Mouse (Mus musculus): ENCODE measurements around the gene B3gat3. TPM values are rescaled to one million over a fixed set of nuclear protein-coding genes. Genes with fewer than 3 reads are reported as not detected.

B3gat3 gene
- polyA plus RNA-seq, 1 experiment from 2014 or later, result 35.9 TPM

DNA sequence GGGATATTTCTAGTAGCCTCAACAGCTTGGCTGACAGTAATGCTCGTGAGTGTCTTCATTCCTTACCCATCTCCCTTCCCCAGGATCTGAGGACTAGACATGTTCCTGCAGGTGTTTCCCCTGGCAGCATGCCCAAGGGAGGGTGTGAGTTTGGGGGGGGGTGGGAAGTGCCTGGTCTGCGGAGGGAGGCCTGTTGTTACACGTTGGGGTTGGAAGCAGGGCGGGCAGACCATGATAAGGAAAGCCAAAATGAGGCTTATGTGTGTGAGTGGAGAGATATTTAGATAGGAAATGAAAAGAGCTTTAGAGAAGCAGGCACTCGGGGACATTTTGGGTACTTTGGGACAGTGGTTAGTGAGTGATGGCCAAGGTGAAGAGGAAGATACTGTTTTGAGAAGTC is 23.9 kb downstream of the B3gat3 start:
- Histone ChIP-seq H3K36me3 (ENCODE audit: control insufficient read depth, insufficient read depth, low read length) (peaks cover 25% of the 10 kb centered on the region), H3K4me3 (ENCODE audit: low read depth, low read length) (peak overlapping the region; percentile 15), H3K4me1 (ENCODE audit: control insufficient read depth, insufficient read depth, low read length) (peaks cover 19% of the 10 kb centered on the region), H3K27ac (ENCODE audit: low read depth, low read length) (no peak overlapping the region), H3K27me3 (ENCODE audit: control insufficient read depth, insufficient read depth, low read length) (no peaks in the 10 kb centered on the region), H3K4me2 (peak overlapping the region; percentile 83), H3K9me3 (replicated peaks; ENCODE audit: control insufficient read depth, low read length) (no peaks in the 10 kb centered on the region), H3K9ac (ENCODE audit: low read depth, low read length) (0 out of 2 replicates have a peak overlapping the region, but pooled peaks have one; percentile 36)
- no peak for ATAC-seq (replicated peaks; ENCODE audit: insufficient number of reproducible peaks, low FRiP score, low TSS enrichment)
- 42% methylated on average over 5 of the region's 5 CpGs for WGBS (ENCODE audit: insufficient replicate concordance)

DNA sequence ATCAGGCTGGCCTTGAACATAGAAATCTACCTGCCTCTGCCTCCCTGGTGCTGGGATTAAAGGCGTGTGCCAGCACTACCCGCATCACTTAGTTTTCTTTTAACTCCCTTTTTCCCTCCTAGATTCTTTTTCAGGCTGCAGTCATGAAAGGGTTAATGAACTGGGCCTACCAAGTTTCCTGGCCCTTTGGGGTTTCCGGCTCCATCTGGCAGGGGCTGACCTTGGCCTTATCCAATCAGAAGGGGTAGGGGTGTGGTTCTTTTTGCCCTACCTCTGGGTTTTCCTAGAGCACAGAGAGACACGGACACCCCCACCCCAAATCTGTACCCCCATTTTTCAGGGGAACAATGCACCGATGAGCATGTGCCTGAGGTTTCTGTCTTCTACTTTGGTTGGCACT is 24.6 kb downstream of the B3gat3 start:
- peak overlapping the region; percentile 83 for H3K4me2 ChIP-seq
- no peaks in the 10 kb centered on the region for H3K9me3 ChIP-seq (replicated peaks; ENCODE audit: control insufficient read depth, low read length)
- H3K36me3 ChIP-seq (ENCODE audit: control insufficient read depth, insufficient read depth, low read length), result peaks cover 28% of the 10 kb centered on the region
- H3K4me3 ChIP-seq (ENCODE audit: low read depth, low read length), result peak overlapping the region; percentile 12; the same call in 1 of the 2 replicates
- 40% methylated on average over 5 of the region's 5 CpGs for WGBS (ENCODE audit: insufficient replicate concordance)
- no peak overlapping the region for H3K27ac ChIP-seq (ENCODE audit: low read depth, low read length)
- H3K9ac ChIP-seq (ENCODE audit: low read depth, low read length), result no peak overlapping the region
- no peak for ATAC-seq (replicated peaks; ENCODE audit: insufficient number of reproducible peaks, low FRiP score, low TSS enrichment)
- H3K4me1 ChIP-seq (ENCODE audit: control insufficient read depth, insufficient read depth, low read length), result peaks cover 19% of the 10 kb centered on the region
- no peaks in the 10 kb centered on the region for H3K27me3 ChIP-seq (ENCODE audit: control insufficient read depth, insufficient read depth, low read length)

DNA sequence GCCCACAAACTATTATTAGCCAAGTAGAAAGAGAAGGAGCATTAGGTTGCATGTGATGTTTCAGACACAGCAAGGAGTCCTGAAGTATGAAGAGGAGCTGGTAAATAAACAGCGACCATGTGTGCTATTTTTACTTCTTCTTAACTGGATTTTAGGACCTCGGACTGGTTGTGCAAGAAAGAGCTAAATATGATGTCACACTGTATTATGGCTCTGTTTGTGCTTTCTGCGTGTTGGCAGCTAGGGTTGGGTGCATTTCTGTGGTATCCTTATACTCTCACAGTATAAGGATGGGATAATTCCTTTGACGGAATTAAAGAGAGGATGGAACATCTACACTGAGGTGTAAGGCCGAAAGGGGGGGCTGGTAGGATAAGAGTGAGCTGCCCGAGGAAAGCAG is 25.1 kb downstream of the B3gat3 start:
- Histone ChIP-seq H3K4me2 (peak overlapping the region; percentile 83), H3K27ac (ENCODE audit: low read depth, low read length) (no peak overlapping the region), H3K36me3 (ENCODE audit: control insufficient read depth, insufficient read depth, low read length) (peaks cover 30% of the 10 kb centered on the region), H3K9ac (ENCODE audit: low read depth, low read length) (no peak overlapping the region), H3K9me3 (replicated peaks; ENCODE audit: control insufficient read depth, low read length) (no peaks in the 10 kb centered on the region), H3K4me3 (ENCODE audit: low read depth, low read length) (peak overlapping the region; percentile 12; the same call in 1 of the 2 replicates), H3K4me1 (ENCODE audit: control insufficient read depth, insufficient read depth, low read length) (peaks cover 19% of the 10 kb centered on the region), H3K27me3 (ENCODE audit: control insufficient read depth, insufficient read depth, low read length) (no peaks in the 10 kb centered on the region)
- 84% methylated on average over 6 of the region's 6 CpGs for WGBS (ENCODE audit: insufficient replicate concordance)
- no peak for ATAC-seq (replicated peaks; ENCODE audit: insufficient number of reproducible peaks, low FRiP score, low TSS enrichment)

DNA sequence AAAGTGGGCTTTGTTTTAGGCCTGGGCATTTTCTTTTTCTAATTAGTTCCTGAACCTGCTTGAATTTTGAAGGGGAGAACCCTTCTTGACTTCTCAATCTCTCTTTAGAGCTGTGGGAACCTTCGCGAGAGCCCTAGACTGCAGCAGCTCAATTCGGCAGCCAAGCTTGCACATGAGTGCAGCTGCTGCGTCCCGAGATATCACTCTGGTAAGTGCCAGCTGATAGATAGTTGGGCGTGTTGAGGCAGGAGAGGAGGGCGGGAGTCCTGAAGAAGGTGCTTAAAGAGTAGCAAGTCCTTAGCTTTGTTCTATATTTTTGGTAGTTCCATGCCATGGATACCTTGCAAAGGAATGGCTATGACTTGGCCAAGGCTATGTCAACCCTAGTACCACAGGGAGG is 26.8 kb downstream of the B3gat3 start:
- Histone ChIP-seq H3K27me3 (ENCODE audit: control insufficient read depth, insufficient read depth, low read length) (no peaks in the 10 kb centered on the region), H3K4me3 (ENCODE audit: low read depth, low read length) (no peak overlapping the region), H3K4me1 (ENCODE audit: control insufficient read depth, insufficient read depth, low read length) (peaks cover 12% of the 10 kb centered on the region), H3K9me3 (replicated peaks; ENCODE audit: control insufficient read depth, low read length) (no peaks in the 10 kb centered on the region), H3K9ac (ENCODE audit: low read depth, low read length) (no peak overlapping the region), H3K27ac (ENCODE audit: low read depth, low read length) (no peak overlapping the region), H3K4me2 (no peak overlapping the region), H3K36me3 (ENCODE audit: control insufficient read depth, insufficient read depth, low read length) (peaks cover 40% of the 10 kb centered on the region)
- no peak for ATAC-seq (replicated peaks; ENCODE audit: insufficient number of reproducible peaks, low FRiP score, low TSS enrichment)
- WGBS (ENCODE audit: insufficient replicate concordance), result 85% methylated on average over 7 of the region's 7 CpGs

DNA sequence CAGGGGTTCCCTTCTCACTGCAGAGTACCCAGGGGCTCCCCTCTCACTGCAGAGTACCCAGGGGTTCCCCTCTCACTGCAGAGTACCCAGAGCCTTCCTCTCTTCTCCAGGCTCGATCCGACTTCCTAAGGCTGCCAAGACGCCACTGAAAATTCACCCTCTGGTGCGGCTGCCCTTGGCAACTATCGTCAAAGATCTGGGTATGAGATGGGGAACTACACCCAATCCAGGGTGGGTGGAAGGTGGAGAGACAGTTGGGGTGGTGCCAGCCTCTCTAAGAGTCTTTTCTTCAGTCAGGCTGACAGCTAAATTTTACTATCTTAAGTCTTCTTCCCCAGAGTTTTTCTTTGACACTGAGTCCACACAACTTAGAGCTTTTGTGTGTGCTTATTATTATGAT is 30.0 kb downstream of the B3gat3 start:
- Histone ChIP-seq H3K36me3 (ENCODE audit: control insufficient read depth, insufficient read depth, low read length) (peaks cover 44% of the 10 kb centered on the region), H3K4me2 (no peak overlapping the region), H3K4me3 (ENCODE audit: low read depth, low read length) (no peak overlapping the region), H3K27me3 (ENCODE audit: control insufficient read depth, insufficient read depth, low read length) (no peaks in the 10 kb centered on the region), H3K4me1 (ENCODE audit: control insufficient read depth, insufficient read depth, low read length) (peaks cover 7% of the 10 kb centered on the region), H3K27ac (ENCODE audit: low read depth, low read length) (no peak overlapping the region), H3K9me3 (replicated peaks; ENCODE audit: control insufficient read depth, low read length) (no peaks in the 10 kb centered on the region), H3K9ac (ENCODE audit: low read depth, low read length) (no peak overlapping the region)
- no peak for ATAC-seq (replicated peaks; ENCODE audit: insufficient number of reproducible peaks, low FRiP score, low TSS enrichment)
- WGBS (ENCODE audit: insufficient replicate concordance), result 90% methylated on average over 5 of the region's 5 CpGs

DNA sequence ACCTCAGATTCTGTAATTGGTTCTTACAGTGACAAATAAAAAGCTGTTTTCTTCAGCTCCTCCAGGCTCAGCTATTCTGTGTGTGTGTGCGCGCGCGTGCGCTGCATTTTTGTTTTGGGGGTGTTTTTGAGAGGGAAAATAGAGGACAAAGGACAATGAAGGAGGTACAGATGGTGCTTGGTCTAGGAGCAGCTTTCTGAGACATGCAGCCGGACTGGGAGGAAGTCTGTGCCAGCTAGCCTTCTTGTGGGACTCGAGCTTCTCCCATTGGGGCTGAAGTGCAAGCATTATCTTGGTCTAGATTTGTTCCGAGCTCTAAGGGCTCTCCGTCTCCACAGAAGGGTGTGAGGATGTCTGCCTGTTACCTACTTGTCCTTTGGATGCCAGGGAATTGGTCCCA is 32.1 kb downstream of the B3gat3 start:
- Histone ChIP-seq H3K9ac (ENCODE audit: low read depth, low read length) (peak overlapping the region; percentile 43; the same call in 1 of the 2 replicates), H3K4me3 (ENCODE audit: low read depth, low read length) (no peak overlapping the region), H3K27ac (ENCODE audit: low read depth, low read length) (no peak overlapping the region), H3K27me3 (ENCODE audit: control insufficient read depth, insufficient read depth, low read length) (no peaks in the 10 kb centered on the region), H3K36me3 (ENCODE audit: control insufficient read depth, insufficient read depth, low read length) (peaks cover 32% of the 10 kb centered on the region), H3K4me1 (ENCODE audit: control insufficient read depth, insufficient read depth, low read length) (peaks cover 7% of the 10 kb centered on the region; the same call in 1 of the 2 replicates), H3K4me2 (no peak overlapping the region; the same call in 1 of the 2 replicates), H3K9me3 (replicated peaks; ENCODE audit: control insufficient read depth, low read length) (no peaks in the 10 kb centered on the region)
- WGBS (ENCODE audit: insufficient replicate concordance), result 90% methylated on average over 9 of the region's 9 CpGs
- no peak for ATAC-seq (replicated peaks; ENCODE audit: insufficient number of reproducible peaks, low FRiP score, low TSS enrichment)

DNA sequence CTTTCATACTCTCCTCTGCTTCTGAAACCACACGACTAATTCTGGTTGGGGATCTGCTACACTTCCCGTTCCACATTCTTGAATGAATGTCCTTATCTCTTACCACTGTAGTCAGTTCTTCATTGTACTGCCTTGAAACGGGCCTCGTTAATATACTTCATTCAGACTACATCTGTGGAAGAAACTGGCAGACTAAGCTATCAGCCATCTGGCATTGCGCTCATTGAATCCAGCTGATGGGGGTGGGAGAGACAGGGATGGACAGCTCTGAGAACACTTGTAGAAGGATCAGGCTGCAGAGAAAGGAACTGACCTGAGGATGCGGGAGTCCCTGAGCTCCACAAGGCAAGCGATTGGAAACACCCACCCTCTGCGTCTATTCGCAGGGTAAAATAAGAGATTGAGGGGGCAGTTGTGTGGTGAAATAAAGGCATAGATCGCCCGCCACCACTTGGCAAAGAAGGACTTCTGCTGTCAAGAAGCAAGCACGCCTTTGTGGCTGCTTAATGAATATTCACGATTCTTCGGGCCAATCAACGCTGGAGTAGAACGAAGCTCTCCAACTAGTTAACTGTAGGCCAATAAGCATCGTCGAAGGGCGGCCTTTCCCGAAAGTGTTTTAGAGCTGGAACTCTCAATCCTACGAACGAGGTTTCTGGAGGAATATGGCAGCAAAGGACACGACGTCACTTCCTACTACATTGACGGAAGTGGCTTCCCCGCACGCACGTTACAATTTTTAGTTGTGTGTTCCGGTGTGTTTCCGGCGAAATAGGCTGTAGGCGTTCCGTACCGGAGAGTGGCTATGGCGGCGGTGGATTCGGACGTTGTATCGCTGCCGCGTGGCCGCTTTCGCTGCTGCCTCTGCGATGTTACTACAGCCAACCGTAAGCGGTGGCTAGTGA is 33.2 kb downstream of the B3gat3 start, which contains the start of gene Tut1:
Gene Tut1 (plus strand): TSS at position 713 of the 905 bp plus-strand sequence.
- Histone ChIP-seq H3K27ac (ENCODE audit: low read depth, low read length) (peak within 1 kb of the TSS; percentile 71), H3K36me3 (ENCODE audit: control insufficient read depth, insufficient read depth, low read length) (peaks cover 24% of the 10 kb centered on the region), H3K9me3 (replicated peaks; ENCODE audit: control insufficient read depth, low read length) (no peaks in the 10 kb centered on the region), H3K27me3 (ENCODE audit: control insufficient read depth, insufficient read depth, low read length) (no peaks in the 10 kb centered on the region), H3K4me3 (ENCODE audit: low read depth, low read length) (peak within 1 kb of the TSS; percentile 86), H3K4me2 (peak within 1 kb of the TSS; percentile 91), H3K9ac (ENCODE audit: low read depth, low read length) (peak within 1 kb of the TSS; percentile 85), H3K4me1 (ENCODE audit: control insufficient read depth, insufficient read depth, low read length) (peaks cover 7% of the 10 kb centered on the region; the same call in 1 of the 2 replicates)
- peak; percentile 90 for ATAC-seq (replicated peaks; ENCODE audit: insufficient number of reproducible peaks, low FRiP score, low TSS enrichment)
- 2% methylated on average over 46 of the region's 46 CpGs for WGBS (ENCODE audit: insufficient replicate concordance)

DNA sequence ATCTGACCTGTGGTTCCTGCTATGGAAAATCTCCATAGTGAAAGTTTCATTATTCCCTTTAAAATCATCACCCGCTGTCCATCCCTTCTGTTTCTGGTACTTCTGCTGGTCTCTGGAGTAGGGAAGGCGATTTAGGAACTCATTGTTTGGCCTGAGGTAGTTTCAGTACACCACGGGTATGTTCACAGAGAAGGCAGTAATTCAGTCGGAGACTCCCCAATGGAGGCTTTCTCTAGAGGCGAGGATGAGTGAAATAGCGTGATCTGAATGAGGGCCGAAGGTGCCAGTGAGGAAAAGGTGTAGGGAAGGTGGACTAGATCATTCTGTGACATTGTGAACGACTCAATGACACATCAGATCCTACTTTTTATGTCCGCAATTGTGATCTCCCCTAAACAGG is 34.0 kb downstream of the B3gat3 start:
- Histone ChIP-seq H3K4me2 (peak overlapping the region; percentile 91), H3K4me1 (ENCODE audit: control insufficient read depth, insufficient read depth, low read length) (peaks cover 7% of the 10 kb centered on the region; the same call in 1 of the 2 replicates), H3K27ac (ENCODE audit: low read depth, low read length) (peak overlapping the region; percentile 71), H3K9me3 (replicated peaks; ENCODE audit: control insufficient read depth, low read length) (no peaks in the 10 kb centered on the region), H3K4me3 (ENCODE audit: low read depth, low read length) (peak overlapping the region; percentile 86), H3K27me3 (ENCODE audit: control insufficient read depth, insufficient read depth, low read length) (no peaks in the 10 kb centered on the region), H3K36me3 (ENCODE audit: control insufficient read depth, insufficient read depth, low read length) (peaks cover 21% of the 10 kb centered on the region), H3K9ac (ENCODE audit: low read depth, low read length) (peak overlapping the region; percentile 85)
- WGBS (ENCODE audit: insufficient replicate concordance), result 6% methylated on average over 9 of the region's 9 CpGs
- ATAC-seq (replicated peaks; ENCODE audit: insufficient number of reproducible peaks, low FRiP score, low TSS enrichment), result no peak
